ENCODE assay signal across 8 mouse cellular contexts in the genomic region with DNA sequence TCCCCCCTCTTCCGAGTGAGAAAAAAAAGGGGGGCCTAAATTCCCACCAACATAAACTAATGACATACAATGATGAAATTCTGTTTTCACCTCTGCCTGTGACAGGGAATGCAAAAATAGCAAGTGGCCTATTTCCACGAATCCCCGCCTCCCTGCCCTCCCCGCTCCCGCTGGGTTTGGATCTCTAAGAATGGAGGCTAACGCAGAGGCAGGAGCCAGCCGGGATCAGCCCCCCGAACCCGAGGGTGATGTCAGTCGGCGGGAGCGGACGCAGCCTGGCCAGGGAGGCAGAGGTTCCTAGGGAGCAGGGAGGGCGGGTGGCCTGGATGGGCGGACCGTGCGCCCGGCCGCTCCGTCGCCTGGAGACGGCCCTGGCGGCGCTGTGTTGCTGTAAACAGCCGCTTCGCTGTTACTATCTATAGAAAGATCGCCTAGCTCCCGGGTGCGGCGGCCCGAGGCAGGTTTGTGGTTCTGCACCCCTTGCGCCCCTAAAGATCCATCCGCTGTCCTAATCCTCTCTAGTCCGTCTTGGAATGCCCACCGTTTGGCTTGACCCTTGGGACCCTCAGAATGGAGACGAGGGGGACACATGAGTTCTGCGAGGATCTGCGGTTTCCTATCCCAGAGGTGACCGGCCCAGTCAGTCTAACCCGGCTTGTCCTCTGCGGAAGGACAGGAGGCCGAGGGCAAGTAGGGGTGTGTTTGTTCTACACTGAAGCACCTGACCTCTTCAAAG. TPM values are rescaled to one million over a fixed set of nuclear protein-coding genes. Genes with fewer than 3 reads are reported as not detected.
DNase-seq lines count a peak whose midpoint lies in the region; ATAC-seq and TF ChIP-seq lines count a peak whose summit lies in the region.

No protein-coding gene starts in this region.

- no peaks in the 10 kb centered on the region for H3K9me3 ChIP-seq in embryonic facial prominence, embryonic 13.5 days
- no peaks in the 10 kb centered on the region for H3K9me3 ChIP-seq in heart, embryonic 14.5 days (ENCODE audit: control insufficient read depth, low read length)
- no peaks in the 10 kb centered on the region for H3K9me3 ChIP-seq in liver, postnatal 0 days (ENCODE audit: low read length)
- no peaks in the 10 kb centered on the region for H3K9me3 ChIP-seq in neural tube, embryonic 11.5 days (ENCODE audit: control insufficient read depth, low read length)
- H3K9me3 ChIP-seq in stomach, postnatal 0 days (ENCODE audit: control insufficient read depth, low read length): no peaks in the 10 kb centered on the region

- peaks cover 38% of the 10 kb centered on the region for H3K27me3 ChIP-seq in embryonic facial prominence, embryonic 13.5 days
- no peaks in the 10 kb centered on the region; the same call in 1 of the 2 replicates for H3K27me3 ChIP-seq in heart, embryonic 14.5 days (ENCODE audit: control insufficient read depth, insufficient read depth, low read length)
- peaks cover 44% of the 10 kb centered on the region for H3K27me3 ChIP-seq in liver, postnatal 0 days (ENCODE audit: insufficient read depth, low read length)
- peaks cover 21% of the 10 kb centered on the region for H3K27me3 ChIP-seq in neural tube, embryonic 11.5 days (ENCODE audit: control insufficient read depth, insufficient read depth, low read length)
- no peaks in the 10 kb centered on the region for H3K27me3 ChIP-seq in stomach, postnatal 0 days (ENCODE audit: control insufficient read depth, insufficient read depth, low read length)

- ATAC-seq in embryonic facial prominence, embryonic 13.5 days (ENCODE audit: insufficient number of reproducible peaks, insufficient read depth, low FRiP score, low TSS enrichment, low read depth): no peak
- ATAC-seq in heart, embryonic 14.5 days (ENCODE audit: insufficient number of reproducible peaks, insufficient read depth, low FRiP score, low read depth): peak; percentile 68
- ATAC-seq in liver, postnatal 0 days: peak; percentile 52
- peak; percentile 29 for ATAC-seq in neural tube, embryonic 11.5 days (ENCODE audit: insufficient read depth, low FRiP score, low TSS enrichment)
- ATAC-seq in stomach, postnatal 0 days (ENCODE audit: low FRiP score, low TSS enrichment): peak; percentile 80

- peak overlapping the region; percentile 99 for H3K4me2 ChIP-seq in embryonic facial prominence, embryonic 13.5 days
- peak overlapping the region; percentile 93 for H3K4me2 ChIP-seq in heart, embryonic 14.5 days (ENCODE audit: low read length)
- H3K4me2 ChIP-seq in liver, postnatal 0 days (ENCODE audit: low read depth, low read length): peak overlapping the region; percentile 98
- peak overlapping the region; percentile 98 for H3K4me2 ChIP-seq in neural tube, embryonic 11.5 days (ENCODE audit: low read depth)
- H3K4me2 ChIP-seq in stomach, postnatal 0 days (replicated peaks; ENCODE audit: low read depth): peak overlapping the region; percentile 95

- H3K9ac ChIP-seq in embryonic facial prominence, embryonic 13.5 days: peak overlapping the region; percentile 71
- H3K9ac ChIP-seq in heart, embryonic 14.5 days (ENCODE audit: low read length): peak overlapping the region; percentile 71
- H3K9ac ChIP-seq in liver, postnatal 0 days (replicated peaks): peak overlapping the region; percentile 65
- peak overlapping the region; percentile 52 for H3K9ac ChIP-seq in neural tube, embryonic 11.5 days (ENCODE audit: low read length)
- peak overlapping the region; percentile 79 for H3K9ac ChIP-seq in stomach, postnatal 0 days (ENCODE audit: low read length)

- TF ChIP-seq EP300 in liver, postnatal 0 days (IDR thresholded peaks at IDR 0.05; ENCODE audit: low read depth): no peak
- TF ChIP-seq EP300 in stomach, postnatal 0 days (optimal IDR thresholded peaks at IDR 0.05): no peak

- peak; percentile 85 for DNase-seq in B cell, adult 2 months
- DNase-seq in adrenal gland, postnatal 14 days: peak; percentile 90
- DNase-seq in kidney, postnatal 10 days: peak; percentile 88
- DNase-seq in liver, postnatal 0 days: peak; percentile 77
- peak; percentile 77 for DNase-seq in neural tube, embryonic 11.5 days (ENCODE audit: low spot score)
- peak; percentile 89 for DNase-seq in stomach, postnatal 0 days (ENCODE audit: low spot score)

- peak; percentile 20; the same call in 1 of the 2 replicates for TF ChIP-seq CTCF in liver, postnatal 0 days (IDR thresholded peaks at IDR 0.05; ENCODE audit: low read depth)
- TF ChIP-seq CTCF in stomach, postnatal 0 days (IDR thresholded peaks at IDR 0.05; ENCODE audit: low read depth): peak; percentile 33; the same call in 1 of the 2 replicates

- no peaks in the 10 kb centered on the region for H3K36me3 ChIP-seq in embryonic facial prominence, embryonic 13.5 days
- H3K36me3 ChIP-seq in heart, embryonic 14.5 days (ENCODE audit: control insufficient read depth, insufficient read depth, low read length): peaks cover 8% of the 10 kb centered on the region; the same call in 1 of the 2 replicates
- H3K36me3 ChIP-seq in liver, postnatal 0 days (replicated peaks; ENCODE audit: insufficient read depth, low read length): no peaks in the 10 kb centered on the region; the same call in 1 of the 2 replicates
- no peaks in the 10 kb centered on the region for H3K36me3 ChIP-seq in neural tube, embryonic 11.5 days (ENCODE audit: control insufficient read depth, insufficient read depth, low read length)
- peaks cover 4% of the 10 kb centered on the region; the same call in 1 of the 2 replicates for H3K36me3 ChIP-seq in stomach, postnatal 0 days (ENCODE audit: control insufficient read depth, insufficient read depth, low read length)

- WGBS in embryonic facial prominence, embryonic 13.5 days: under 1% methylated on average over 42 of the region's 42 CpGs
- WGBS in heart, embryonic 14.5 days: under 1% methylated on average over 42 of the region's 42 CpGs
- WGBS in liver, postnatal 0 days (ENCODE audit: insufficient replicate concordance): 1% methylated on average over 42 of the region's 42 CpGs
- under 1% methylated on average over 42 of the region's 42 CpGs for WGBS in neural tube, embryonic 11.5 days
- under 1% methylated on average over 42 of the region's 42 CpGs for WGBS in stomach, postnatal 0 days

- H3K27ac ChIP-seq in embryonic facial prominence, embryonic 13.5 days: peak overlapping the region; percentile 44; the same call in 1 of the 2 replicates
- H3K27ac ChIP-seq in heart, embryonic 14.5 days (replicated peaks in 1 of 2; ENCODE audit: control insufficient read depth in 1 of 2, insufficient read depth in 1 of 2, low read depth in 2 of 2, low read length in 2 of 2): peak overlapping the region; percentile 84 to 91
- peak overlapping the region; percentile 83 for H3K27ac ChIP-seq in liver, postnatal 0 days (ENCODE audit: low read depth)
- no peak overlapping the region for H3K27ac ChIP-seq in neural tube, embryonic 11.5 days (ENCODE audit: low read depth, low read length)
- peak overlapping the region; percentile 95 for H3K27ac ChIP-seq in stomach, postnatal 0 days (replicated peaks)

- peak overlapping the region; percentile 53 for H3K4me3 ChIP-seq in embryonic facial prominence, embryonic 13.5 days
- H3K4me3 ChIP-seq in heart, embryonic 14.5 days (ENCODE audit: control insufficient read depth in 1 of 2, insufficient read depth in 1 of 2, low read depth in 1 of 2, low read length in 2 of 2): peak overlapping the region; percentile 50 to 65
- peak overlapping the region; percentile 71 for H3K4me3 ChIP-seq in liver, postnatal 0 days (ENCODE audit: low read depth, low read length)
- peak overlapping the region; percentile 50 for H3K4me3 ChIP-seq in neural tube, embryonic 11.5 days (ENCODE audit: low read depth, low read length)
- peak overlapping the region; percentile 79 for H3K4me3 ChIP-seq in stomach, postnatal 0 days (ENCODE audit: low read depth, low read length)

- peaks cover 61% of the 10 kb centered on the region for H3K4me1 ChIP-seq in embryonic facial prominence, embryonic 13.5 days
- H3K4me1 ChIP-seq in heart, embryonic 14.5 days (ENCODE audit: control insufficient read depth in 2 of 2, insufficient read depth in 2 of 2, low read length in 2 of 2): peaks cover 11 to 28% of the 10 kb centered on the region in 2 experiments
- H3K4me1 ChIP-seq in liver, postnatal 0 days (ENCODE audit: insufficient read depth): peaks cover 33% of the 10 kb centered on the region
- H3K4me1 ChIP-seq in neural tube, embryonic 11.5 days (ENCODE audit: control insufficient read depth, insufficient read depth, low read length): peaks cover 14% of the 10 kb centered on the region
- H3K4me1 ChIP-seq in stomach, postnatal 0 days (replicated peaks; ENCODE audit: control insufficient read depth, insufficient read depth): 0 out of 2 replicates have a peak, but pooled peaks cover 5% of the 10 kb centered on the region

RNA-seq across cellular contexts. Expression of gene Fos, which starts 1.6 kb away (rescaled TPM):
- total RNA-seq in adrenal gland, postnatal 14 days (2021): 11.8 and 39.6 TPM in 2 replicates
- 5.2 and 7.3 TPM in 2 replicates for polyA plus RNA-seq in embryonic facial prominence, embryonic 13.5 days (2015; fragmentation: Nextera tagmentation; extraction: Ambion mirVana)
- 3.8 and 4.0 TPM in 2 replicates for polyA plus RNA-seq in heart, embryonic 14.5 days (2014; fragmentation: Nextera tagmentation; extraction: Ambion mirVana)
- polyA plus RNA-seq in liver, postnatal 0 days (2015; fragmentation: Nextera tagmentation; extraction: Ambion mirVana): 1.3 and 1.6 TPM in 2 replicates
- 1.4 and 2.5 TPM in 2 replicates for polyA plus RNA-seq in neural tube, embryonic 11.5 days (2014; fragmentation: Nextera tagmentation; extraction: Ambion mirVana)
- 18.2 and 23.2 TPM in 2 replicates for polyA plus RNA-seq in stomach, postnatal 0 days (2015; fragmentation: Nextera tagmentation; extraction: Ambion mirVana)
